Mouse (Mus musculus) forebrain, embryonic 11.5 days (tissue): ENCODE results near the gene Ap1g2. TPM values are rescaled to one million over a fixed set of nuclear protein-coding genes. Genes with fewer than 3 reads are reported as not detected.
A peak's percentile ranks its signal among the peaks of the same experiment; 100 is the strongest.

Experiments
- ATAC-seq: fragments of 200-750 bp; cut with Nextera tagmentation; replicated peaks from 2 replicates; pipeline ENCODE4 v1.8.0; 2017; ENCODE audit warnings: moderate TSS enrichment; ENCODE audit not compliant: low FRiP score
- DNase-seq: peaks from one replicate; pipeline ENCODE4 v3.0.0-alpha.2; 2017; ENCODE audit warnings: low spot score
- H3K27ac ChIP-seq: fragments of 300-500 bp; sonication (generic); 2 replicates; pipeline ENCODE4 v1.5.1; 2014; ENCODE audit warnings: low read depth, low read length
- H3K27me3 ChIP-seq: fragments of 300-500 bp; sonication (generic); 2 replicates; pipeline ENCODE4 v1.6.1; 2014; ENCODE audit warnings: mild to moderate bottlenecking, low read length, mixed read lengths; ENCODE audit not compliant: control insufficient read depth, insufficient read depth
- H3K36me3 ChIP-seq: fragments of 300-500 bp; sonication (generic); 2 replicates; pipeline ENCODE4 v1.6.1; 2014; ENCODE audit warnings: mild to moderate bottlenecking, low read length, moderate library complexity, mixed read lengths; ENCODE audit not compliant: control insufficient read depth, insufficient read depth
- H3K4me1 ChIP-seq: fragments of 300-500 bp; sonication (generic); replicated peaks from 2 replicates; pipeline ENCODE4 v1.6.1; 2014; ENCODE audit warnings: low read length, mixed read lengths; ENCODE audit not compliant: control insufficient read depth, insufficient read depth
- H3K4me2 ChIP-seq: fragments of 300-500 bp; sonication (generic); 2 replicates; pipeline ENCODE4 v1.6.1; 2014; ENCODE audit warnings: low read depth, mild to moderate bottlenecking, low read length, moderate library complexity, mixed read lengths; ENCODE audit not compliant: severe bottlenecking
- H3K4me3 ChIP-seq: fragments of 300-500 bp; sonication (generic); 2 replicates; pipeline ENCODE4 v1.5.1; 2014; ENCODE audit warnings: low read depth, low read length
- H3K9ac ChIP-seq: fragments of 300-500 bp; sonication (generic); 2 replicates; pipeline ENCODE4 v1.6.1; 2014; ENCODE audit warnings: low read length
- H3K9me3 ChIP-seq: fragments of 300-500 bp; sonication (generic); 2 replicates; pipeline ENCODE4 v1.6.1; 2016; ENCODE audit warnings: low read length, mixed read lengths; ENCODE audit not compliant: control insufficient read depth
- WGBS: fragments of 180-500 bp; shearing (Covaris S2); extraction: QIAGEN DNeasy Blood & Tissue Kit; methylation state at CpG from one replicate; pipeline ENCODE4 v1.1.7; 2014; 5-methylcytosine and 5-hydroxymethylcytosine counted together
- polyA plus RNA-seq: library from polyadenylated mRNA; unstranded; fragments of >200 nt; fragmentation: Nextera tagmentation; extraction: Ambion mirVana; gene quantifications from 2 replicates; pipeline ENCODE4 v1.2.1, GENCODE M21; 2014

Gene Ap1g2
- polyA plus RNA-seq, 1 experiment from 2014 or later, result 13.9 TPM

DNA sequence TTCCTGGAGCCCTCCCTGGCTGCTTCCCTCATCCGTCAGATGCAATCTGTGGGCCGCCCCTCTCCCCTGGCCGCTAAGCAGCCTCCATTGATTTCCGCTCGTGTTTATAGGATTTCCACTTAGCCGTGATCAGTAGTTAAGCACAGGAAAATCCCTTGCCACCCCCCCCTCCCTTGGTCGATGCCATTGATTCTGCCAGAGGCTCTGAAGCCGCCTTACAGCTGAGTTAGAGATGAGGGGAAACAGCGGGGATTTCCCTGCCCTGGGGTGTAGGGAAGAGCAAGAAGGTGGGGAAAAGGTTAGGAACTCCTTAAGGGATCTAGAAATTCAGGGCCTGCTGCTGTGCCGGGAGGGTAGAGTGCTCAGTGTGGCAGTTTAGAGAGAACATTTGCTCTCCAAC, 8.7 kb downstream of the Ap1g2 start:
- H3K4me2 ChIP-seq, result no peak overlapping the region
- no peak overlapping the region for H3K4me3 ChIP-seq
- no peaks in the 10 kb centered on the region for H3K9me3 ChIP-seq
- 68% methylated on average over 10 of the region's 10 CpGs for WGBS
- H3K27me3 ChIP-seq, result no peaks in the 10 kb centered on the region
- H3K27ac ChIP-seq, result no peak overlapping the region
- peaks cover 11% of the 10 kb centered on the region for H3K4me1 ChIP-seq
- ATAC-seq (no peak), DNase-seq (no peak)
- H3K36me3 ChIP-seq, result no peaks in the 10 kb centered on the region; the same call in 1 of the 2 replicates
- H3K9ac ChIP-seq, result no peak overlapping the region

DNA sequence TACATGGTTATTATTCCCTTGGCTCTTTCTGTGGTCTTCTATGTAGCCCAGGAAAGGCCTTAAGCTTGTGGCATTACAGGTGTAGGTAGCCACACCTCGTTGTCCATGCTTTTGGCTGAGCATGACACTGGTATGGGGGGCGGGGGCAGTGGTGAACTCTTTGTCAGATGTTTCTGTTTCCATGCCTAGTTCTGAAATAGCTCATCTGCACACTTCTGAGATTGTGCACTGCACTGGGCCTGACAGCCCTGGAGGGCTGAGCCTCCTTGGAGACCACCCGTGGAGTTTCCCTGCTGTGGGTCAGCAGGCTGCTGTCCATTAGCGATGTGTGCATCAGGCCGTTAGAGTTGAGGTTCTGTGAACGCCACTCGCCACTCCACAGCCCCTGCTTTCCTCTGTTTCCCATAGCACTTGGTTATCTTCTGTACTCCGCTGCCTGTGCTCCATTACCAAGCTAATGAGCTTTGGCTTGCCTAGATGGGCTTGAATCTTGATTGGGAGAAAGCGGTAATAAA, 9.8 kb downstream of the Ap1g2 start:
- Histone ChIP-seq H3K9me3 (no peaks in the 10 kb centered on the region), H3K9ac (no peak overlapping the region), H3K4me2 (peak overlapping the region; percentile 12; the same call in 1 of the 2 replicates), H3K36me3 (no peaks in the 10 kb centered on the region; the same call in 1 of the 2 replicates), H3K4me1 (peaks cover 11% of the 10 kb centered on the region), H3K27ac (no peak overlapping the region), H3K4me3 (no peak overlapping the region), H3K27me3 (no peaks in the 10 kb centered on the region)
- ATAC-seq (no peak), DNase-seq (no peak)
- 55% methylated on average over 9 of the region's 9 CpGs for whole genome bisulfite sequencing

DNA sequence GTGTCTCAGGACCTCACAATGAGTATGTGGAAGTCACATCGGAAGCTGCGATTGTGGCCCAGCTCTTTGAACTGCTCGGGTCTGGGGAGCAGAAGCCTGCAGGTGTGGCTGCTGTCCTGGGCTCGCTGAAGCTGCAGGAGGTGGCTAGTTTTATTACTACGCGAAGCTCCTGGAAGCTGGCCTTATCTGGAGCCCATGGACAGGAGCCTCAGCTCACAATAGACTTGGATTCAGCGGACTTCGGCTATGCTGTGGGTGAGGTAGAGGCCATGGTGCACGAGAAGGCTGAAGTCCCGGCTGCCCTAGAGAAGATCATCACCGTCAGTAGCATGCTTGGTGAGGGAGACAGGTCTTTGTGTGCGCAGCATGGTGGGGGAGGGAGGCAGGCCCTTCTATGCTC, 10.7 kb downstream of the Ap1g2 start:
- WGBS, result 76% methylated on average over 12 of the region's 12 CpGs
- no peak overlapping the region; the same call in 1 of the 2 replicates for H3K27ac ChIP-seq
- peak overlapping the region; percentile 78 for H3K9ac ChIP-seq

DNA sequence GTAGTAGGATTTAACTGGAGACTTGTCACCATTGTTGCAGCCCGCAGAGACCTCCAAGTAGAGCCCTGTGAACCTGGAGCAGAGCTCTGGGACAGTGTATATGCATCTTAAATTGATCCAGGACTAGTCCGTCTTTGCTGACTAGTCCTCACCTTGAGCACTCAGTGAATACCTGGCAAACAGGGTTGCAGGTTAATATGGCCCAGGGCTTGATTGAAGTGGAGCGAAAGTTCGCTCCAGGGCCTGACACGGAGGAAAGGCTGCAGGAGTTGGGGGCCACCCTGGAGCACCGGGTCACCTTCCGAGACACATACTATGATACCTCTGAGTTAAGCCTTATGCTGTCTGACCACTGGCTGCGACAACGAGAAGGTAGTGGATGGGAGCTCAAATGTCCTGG, 11.1 kb downstream of the Ap1g2 start:
- Histone ChIP-seq H3K4me2 (peak overlapping the region; percentile 81), H3K27me3 (no peaks in the 10 kb centered on the region), H3K36me3 (no peaks in the 10 kb centered on the region; the same call in 1 of the 2 replicates), H3K27ac (peak overlapping the region; percentile 66), H3K9ac (peak overlapping the region; percentile 78), H3K4me3 (peak overlapping the region; percentile 52), H3K9me3 (no peaks in the 10 kb centered on the region), H3K4me1 (peaks cover 15% of the 10 kb centered on the region)
- DNase-seq, result no peak
- WGBS, result 55% methylated on average over 9 of the region's 9 CpGs
- no peak for ATAC-seq

More for the DNA sequence above, 10.7 kb downstream of the Ap1g2 start:
- Histone ChIP-seq H3K4me1 (peaks cover 15% of the 10 kb centered on the region), H3K36me3 (no peaks in the 10 kb centered on the region; the same call in 1 of the 2 replicates), H3K27me3 (no peaks in the 10 kb centered on the region), H3K4me2 (peak overlapping the region; percentile 81), H3K9me3 (no peaks in the 10 kb centered on the region), H3K4me3 (peak overlapping the region; percentile 52; the same call in 1 of the 2 replicates)
- ATAC-seq, result no peak
- no peak for DNase-seq

DNA sequence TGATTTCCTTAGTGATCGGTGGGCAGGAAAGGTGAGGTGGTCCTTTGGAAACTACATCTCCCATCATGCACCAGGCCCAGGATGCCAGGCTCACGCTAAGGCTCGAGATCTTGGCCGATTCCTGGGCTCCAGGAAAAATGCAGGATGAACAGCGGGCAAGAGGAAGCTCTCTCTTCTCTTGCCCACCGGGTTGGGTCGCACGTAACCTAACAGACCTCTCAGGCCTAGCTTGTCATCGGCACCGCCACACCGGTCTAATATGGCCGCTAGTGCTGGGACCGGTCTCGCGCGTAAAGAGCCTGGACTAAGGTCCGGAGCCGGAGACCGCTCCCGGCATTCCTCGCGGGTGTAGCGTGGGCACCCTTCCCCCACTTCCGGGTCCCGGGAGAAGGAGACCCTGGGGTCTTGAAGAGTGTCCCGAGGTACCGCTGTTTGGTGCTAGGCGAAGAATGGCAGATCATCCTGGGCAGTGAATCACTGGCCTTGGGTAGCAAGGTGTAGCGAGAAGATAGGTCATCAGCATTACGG, 11.6 kb downstream of the Ap1g2 start, which contains the start of gene Thtpa:
Gene Thtpa (plus strand): TSS at position 81 of the 528 bp plus-strand sequence.
- Histone ChIP-seq H3K4me1 (peaks cover 20% of the 10 kb centered on the region), H3K27ac (peak within 1 kb of the TSS; percentile 66), H3K4me3 (peak within 1 kb of the TSS; percentile 52), H3K27me3 (no peaks in the 10 kb centered on the region), H3K4me2 (peak within 1 kb of the TSS; percentile 81), H3K9me3 (no peaks in the 10 kb centered on the region), H3K36me3 (no peaks in the 10 kb centered on the region; the same call in 1 of the 2 replicates), H3K9ac (peak within 1 kb of the TSS; percentile 78)
- 2% methylated on average over 30 of the region's 30 CpGs for WGBS
- peak; percentile 56 for ATAC-seq
- peak; percentile 91 for DNase-seq

DNA sequence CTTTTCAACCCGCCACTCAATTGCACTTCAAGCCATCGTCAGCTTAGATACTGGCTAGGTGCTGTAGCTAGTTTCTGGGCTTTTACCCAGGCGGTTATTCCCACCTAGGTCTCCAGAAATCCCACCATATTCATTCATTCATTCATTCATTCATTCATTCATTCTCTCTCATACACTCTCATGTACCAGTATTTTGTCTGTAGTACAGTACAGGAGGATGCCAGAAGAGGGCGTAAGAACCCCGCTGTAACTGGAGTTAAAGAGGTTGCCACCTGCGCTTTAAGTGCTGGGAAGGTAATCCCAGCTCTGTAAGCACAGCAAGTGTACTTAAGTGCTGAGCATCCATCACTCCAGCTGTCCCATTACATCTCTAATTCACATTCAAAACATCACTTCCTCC, 12.5 kb downstream of the Ap1g2 start:
- no peak for ATAC-seq
- H3K4me2 ChIP-seq, result no peak overlapping the region; the same call in 1 of the 2 replicates
- no peak overlapping the region for H3K27ac ChIP-seq
- H3K36me3 ChIP-seq, result no peaks in the 10 kb centered on the region; the same call in 1 of the 2 replicates
- no peak overlapping the region for H3K4me3 ChIP-seq
- peaks cover 22% of the 10 kb centered on the region for H3K4me1 ChIP-seq
- 38% methylated on average over 6 of the region's 6 CpGs for WGBS
- H3K27me3 ChIP-seq, result no peaks in the 10 kb centered on the region
- H3K9ac ChIP-seq, result no peak overlapping the region
- H3K9me3 ChIP-seq, result no peaks in the 10 kb centered on the region
- no peak for DNase-seq

DNA sequence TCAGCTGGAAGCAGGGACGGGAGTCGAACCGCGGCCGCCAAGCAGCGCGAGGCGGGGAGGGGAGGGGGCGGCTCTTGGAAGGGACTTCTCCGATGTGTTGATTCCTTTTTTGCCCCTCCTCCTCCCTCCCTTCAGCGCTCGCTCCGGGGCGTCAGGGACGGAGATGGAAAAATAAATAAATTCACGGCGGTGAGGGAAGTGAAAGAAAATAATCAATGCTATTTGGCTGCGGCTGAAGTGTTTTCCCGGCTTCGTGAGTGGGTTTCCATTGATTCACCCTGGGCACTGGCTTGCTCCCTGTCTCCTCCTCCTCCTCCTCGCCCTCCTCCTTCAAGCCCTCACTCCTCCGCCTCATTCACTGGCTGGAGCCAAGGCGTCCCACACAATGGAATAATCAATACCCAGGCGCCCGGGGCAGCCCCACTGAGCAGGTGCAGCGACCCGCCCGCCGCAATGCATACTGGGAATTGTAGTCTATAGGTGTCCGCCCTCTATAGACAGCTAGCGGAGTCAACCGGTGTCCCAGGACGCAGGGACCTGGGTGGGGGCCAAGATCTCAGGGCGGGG, 14.3 kb downstream of the Ap1g2 start, which contains the start of gene Zfhx2:
Gene Zfhx2 (minus strand): TSS at position 314 of the 567 bp plus-strand sequence.
- WGBS, result under 1% methylated on average over 33 of the region's 34 CpGs
- peak within 1 kb of the TSS; percentile 73 for H3K4me3 ChIP-seq
- peak within 1 kb of the TSS; percentile 91 for H3K9ac ChIP-seq
- no peaks in the 10 kb centered on the region for H3K36me3 ChIP-seq
- H3K9me3 ChIP-seq, result no peaks in the 10 kb centered on the region
- DNase-seq (peak; percentile 97), ATAC-seq (peak; percentile 93)
- peak within 1 kb of the TSS; percentile 85 for H3K4me2 ChIP-seq
- H3K4me1 ChIP-seq, result peaks cover 22% of the 10 kb centered on the region
- peak within 1 kb of the TSS; percentile 89 for H3K27ac ChIP-seq
- no peaks in the 10 kb centered on the region for H3K27me3 ChIP-seq

DNA sequence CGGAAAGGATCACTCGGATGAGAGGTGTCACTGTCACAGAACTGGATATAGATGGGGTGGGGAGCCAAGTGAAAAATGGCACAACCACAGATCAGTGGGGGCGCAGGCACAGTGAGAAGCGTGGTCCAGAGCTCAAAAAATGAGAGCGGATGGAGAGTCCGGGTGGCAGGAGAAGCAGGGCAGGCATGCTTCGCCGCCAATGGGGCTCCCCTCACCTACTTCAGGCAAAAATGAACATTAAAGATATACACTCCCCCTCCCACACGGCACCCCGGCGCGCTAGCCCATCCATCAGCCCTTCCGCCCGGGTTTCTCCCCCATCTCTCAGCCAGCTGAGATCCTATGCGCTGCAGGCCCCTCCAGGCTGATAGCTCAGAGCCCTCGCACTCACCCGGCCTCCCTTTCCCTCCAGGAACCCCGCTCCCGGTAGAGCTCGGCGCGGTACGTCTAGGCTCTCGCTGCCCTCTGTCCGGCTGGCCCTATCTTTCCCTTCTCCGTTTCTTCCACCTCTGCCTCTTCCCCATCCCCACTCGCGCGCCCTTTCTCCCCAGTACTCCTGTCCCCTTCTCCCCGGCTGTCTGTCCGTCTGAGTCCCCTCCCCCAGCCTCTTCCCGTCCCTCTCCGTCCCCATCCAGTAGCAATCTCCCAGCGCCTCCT, 15.1 kb downstream of the Ap1g2 start:
- ATAC-seq, result no peak
- Histone ChIP-seq H3K27ac (peak overlapping the region; percentile 89), H3K4me1 (peaks cover 20% of the 10 kb centered on the region), H3K4me3 (peak overlapping the region; percentile 73), H3K36me3 (no peaks in the 10 kb centered on the region), H3K27me3 (no peaks in the 10 kb centered on the region), H3K9ac (peak overlapping the region; percentile 91), H3K9me3 (no peaks in the 10 kb centered on the region), H3K4me2 (peak overlapping the region; percentile 85)
- no peak for DNase-seq
- WGBS, result 3% methylated on average over 34 of the region's 34 CpGs
